Mouse (Mus musculus): Measurements from ENCODE around the gene Ppp1r14c. TPM values are rescaled to one million over a fixed set of nuclear protein-coding genes. Genes with fewer than 3 reads are reported as not detected.

Ppp1r14c gene
- polyA plus RNA-seq, 1 experiment from 2014 or later = 2.9 TPM

- WGBS = 34% methylated on average over 3 of the region's 3 CpGs
- no peak overlapping the region for H3K27ac ChIP-seq (replicated peaks)
- H3K27me3 ChIP-seq (ENCODE audit: control insufficient read depth, insufficient read depth, low read length) = no peaks in the 10 kb centered on the region
- H3K4me3 ChIP-seq (ENCODE audit: low read depth, low read length) = no peak overlapping the region
- H3K36me3 ChIP-seq (ENCODE audit: control insufficient read depth, insufficient read depth, low read length) = no peaks in the 10 kb centered on the region
- H3K9me3 ChIP-seq (ENCODE audit: control insufficient read depth, low read length) = no peaks in the 10 kb centered on the region
- no peak overlapping the region for H3K9ac ChIP-seq (ENCODE audit: low read length)
- no peak overlapping the region for H3K4me2 ChIP-seq (replicated peaks; ENCODE audit: low read depth)
- DNase-seq (ENCODE audit: low spot score) (no peak), ATAC-seq (ENCODE audit: low FRiP score, low TSS enrichment) (no peak; the same call in 1 of the 2 replicates)
- no peaks in the 10 kb centered on the region for H3K4me1 ChIP-seq (replicated peaks; ENCODE audit: control insufficient read depth, insufficient read depth)
- TF ChIP-seq EP300 (optimal IDR thresholded peaks at IDR 0.05) (no peak), CTCF (IDR thresholded peaks at IDR 0.05; ENCODE audit: low read depth) (no peak)
Measured at GRCm38 (mm10) chr10:3383176-3383575, 17.3 kb downstream of the Ppp1r14c start.

GRCm38 (mm10) chr10:3392251-3392650, 26.4 kb downstream of the Ppp1r14c start:
- Histone ChIP-seq H3K27me3 (ENCODE audit: control insufficient read depth, insufficient read depth, low read length) (no peaks in the 10 kb centered on the region), H3K4me2 (replicated peaks; ENCODE audit: low read depth) (no peak overlapping the region), H3K4me3 (ENCODE audit: low read depth, low read length) (no peak overlapping the region), H3K9ac (ENCODE audit: low read length) (no peak overlapping the region), H3K27ac (replicated peaks) (no peak overlapping the region), H3K4me1 (replicated peaks; ENCODE audit: control insufficient read depth, insufficient read depth) (no peaks in the 10 kb centered on the region), H3K9me3 (ENCODE audit: control insufficient read depth, low read length) (no peaks in the 10 kb centered on the region), H3K36me3 (ENCODE audit: control insufficient read depth, insufficient read depth, low read length) (no peaks in the 10 kb centered on the region)
- ATAC-seq (ENCODE audit: low FRiP score, low TSS enrichment) (no peak), DNase-seq (ENCODE audit: low spot score) (no peak)
- TF ChIP-seq CTCF (IDR thresholded peaks at IDR 0.05; ENCODE audit: low read depth) = no peak
- TF ChIP-seq EP300 (optimal IDR thresholded peaks at IDR 0.05) = no peak
- WGBS = 62% methylated on average over 4 of the region's 4 CpGs

- Histone ChIP-seq H3K9me3 (ENCODE audit: control insufficient read depth, low read length) (no peaks in the 10 kb centered on the region), H3K4me1 (replicated peaks; ENCODE audit: control insufficient read depth, insufficient read depth) (no peaks in the 10 kb centered on the region), H3K4me2 (replicated peaks; ENCODE audit: low read depth) (no peak overlapping the region), H3K27me3 (ENCODE audit: control insufficient read depth, insufficient read depth, low read length) (no peaks in the 10 kb centered on the region), H3K36me3 (ENCODE audit: control insufficient read depth, insufficient read depth, low read length) (no peaks in the 10 kb centered on the region), H3K9ac (ENCODE audit: low read length) (no peak overlapping the region), H3K27ac (replicated peaks) (no peak overlapping the region), H3K4me3 (ENCODE audit: low read depth, low read length) (no peak overlapping the region)
- TF ChIP-seq EP300 (optimal IDR thresholded peaks at IDR 0.05) (no peak), CTCF (IDR thresholded peaks at IDR 0.05; ENCODE audit: low read depth) (no peak)
- 90% methylated on average over 4 of the region's 4 CpGs for WGBS
- ATAC-seq (ENCODE audit: low FRiP score, low TSS enrichment) (no peak), DNase-seq (ENCODE audit: low spot score) (no peak)
Measured at GRCm38 (mm10) chr10:3393548-3393947, 27.7 kb downstream of the Ppp1r14c start.

- Histone ChIP-seq H3K27ac (replicated peaks) (no peak overlapping the region), H3K9ac (ENCODE audit: low read length) (no peak overlapping the region), H3K27me3 (ENCODE audit: control insufficient read depth, insufficient read depth, low read length) (no peaks in the 10 kb centered on the region), H3K36me3 (ENCODE audit: control insufficient read depth, insufficient read depth, low read length) (no peaks in the 10 kb centered on the region), H3K4me1 (replicated peaks; ENCODE audit: control insufficient read depth, insufficient read depth) (no peaks in the 10 kb centered on the region), H3K4me3 (ENCODE audit: low read depth, low read length) (no peak overlapping the region), H3K4me2 (replicated peaks; ENCODE audit: low read depth) (no peak overlapping the region), H3K9me3 (ENCODE audit: control insufficient read depth, low read length) (no peaks in the 10 kb centered on the region)
- no peak for TF ChIP-seq EP300 (optimal IDR thresholded peaks at IDR 0.05)
- TF ChIP-seq CTCF (IDR thresholded peaks at IDR 0.05; ENCODE audit: low read depth) = no peak
- DNase-seq (ENCODE audit: low spot score) (no peak), ATAC-seq (ENCODE audit: low FRiP score, low TSS enrichment) (no peak)
- 57% methylated on average over 5 of the region's 5 CpGs for WGBS
Measured at GRCm38 (mm10) chr10:3394193-3394592, 28.3 kb downstream of the Ppp1r14c start.

GRCm38 (mm10) chr10:3394671-3395288, 28.9 kb downstream of the Ppp1r14c start:
- no peak for TF ChIP-seq EP300 (optimal IDR thresholded peaks at IDR 0.05)
- TF ChIP-seq CTCF (IDR thresholded peaks at IDR 0.05; ENCODE audit: low read depth) = no peak
- H3K4me2 ChIP-seq (replicated peaks; ENCODE audit: low read depth) = no peak overlapping the region
- H3K4me3 ChIP-seq (ENCODE audit: low read depth, low read length) = no peak overlapping the region
- DNase-seq (ENCODE audit: low spot score) (no peak), ATAC-seq (ENCODE audit: low FRiP score, low TSS enrichment) (no peak)
- no peak overlapping the region for H3K27ac ChIP-seq (replicated peaks)
- H3K27me3 ChIP-seq (ENCODE audit: control insufficient read depth, insufficient read depth, low read length) = no peaks in the 10 kb centered on the region
- H3K36me3 ChIP-seq (ENCODE audit: control insufficient read depth, insufficient read depth, low read length) = no peaks in the 10 kb centered on the region
- H3K9ac ChIP-seq (ENCODE audit: low read length) = no peak overlapping the region
- no peaks in the 10 kb centered on the region for H3K4me1 ChIP-seq (replicated peaks; ENCODE audit: control insufficient read depth, insufficient read depth)
- no peaks in the 10 kb centered on the region for H3K9me3 ChIP-seq (ENCODE audit: control insufficient read depth, low read length)
- 76% methylated on average over 4 of the region's 4 CpGs for WGBS

GRCm38 (mm10) chr10:3395341-3395931, 29.6 kb downstream of the Ppp1r14c start:
- Histone ChIP-seq H3K9me3 (ENCODE audit: control insufficient read depth, low read length) (no peaks in the 10 kb centered on the region), H3K4me3 (ENCODE audit: low read depth, low read length) (no peak overlapping the region), H3K4me2 (replicated peaks; ENCODE audit: low read depth) (no peak overlapping the region), H3K4me1 (replicated peaks; ENCODE audit: control insufficient read depth, insufficient read depth) (no peaks in the 10 kb centered on the region), H3K27ac (replicated peaks) (no peak overlapping the region), H3K36me3 (ENCODE audit: control insufficient read depth, insufficient read depth, low read length) (no peaks in the 10 kb centered on the region), H3K27me3 (ENCODE audit: control insufficient read depth, insufficient read depth, low read length) (no peaks in the 10 kb centered on the region), H3K9ac (ENCODE audit: low read length) (no peak overlapping the region)
- ATAC-seq (ENCODE audit: low FRiP score, low TSS enrichment) = no peak
- 70% methylated on average over 12 of the region's 12 CpGs for WGBS
- TF ChIP-seq EP300 (optimal IDR thresholded peaks at IDR 0.05) = no peak
- no peak for TF ChIP-seq CTCF (IDR thresholded peaks at IDR 0.05; ENCODE audit: low read depth)
- no peak for DNase-seq (ENCODE audit: low spot score)

Measured in stomach, postnatal 0 days (tissue).